Mouse (Mus musculus): Measurements from ENCODE around the gene Map2k5.
A peak's percentile ranks its signal among the peaks of the same experiment; 100 is the strongest.

Map2k5 gene

GRCm38 (mm10) chr9:63341761-63342160 is 35.9 kb downstream of the Map2k5 start:
- DNase-seq (ENCODE audit: low read depth, low spot score), result no peak

GRCm38 (mm10) chr9:63339256-63339655 is 38.4 kb downstream of the Map2k5 start:
- no peak for DNase-seq (ENCODE audit: low read depth, low spot score)

GRCm38 (mm10) chr9:63338716-63339115 is 39.0 kb downstream of the Map2k5 start:
- no peak for DNase-seq (ENCODE audit: low read depth, low spot score)

GRCm38 (mm10) chr9:63335816-63336215 is 41.9 kb downstream of the Map2k5 start:
- no peak for DNase-seq (ENCODE audit: low read depth, low spot score)

GRCm38 (mm10) chr9:63333074-63333473 is 44.6 kb downstream of the Map2k5 start:
- no peak for DNase-seq (ENCODE audit: low read depth, low spot score)

- no peak for DNase-seq (ENCODE audit: low read depth, low spot score)
These were observed 46.5 kb downstream of the Map2k5 start for GRCm38 (mm10) chr9:63331246-63331645.

GRCm38 (mm10) chr9:63328958-63329685 is 48.6 kb downstream of the Map2k5 start:
- DNase-seq (ENCODE audit: low read depth, low spot score), result no peak

- DNase-seq (ENCODE audit: low read depth, low spot score), result no peak
These were observed 62.5 kb downstream of the Map2k5 start for GRCm38 (mm10) chr9:63315231-63315630.

GRCm38 (mm10) chr9:63314126-63314525 is 63.6 kb downstream of the Map2k5 start:
- DNase-seq (ENCODE audit: low read depth, low spot score), result no peak

GRCm38 (mm10) chr9:63309956-63310355 is 67.7 kb downstream of the Map2k5 start:
- no peak for DNase-seq (ENCODE audit: low read depth, low spot score)

GRCm38 (mm10) chr9:63309008-63309407 is 68.7 kb downstream of the Map2k5 start:
- DNase-seq (ENCODE audit: low read depth, low spot score), result no peak

GRCm38 (mm10) chr9:63308441-63308840 is 69.3 kb downstream of the Map2k5 start:
- DNase-seq (ENCODE audit: low read depth, low spot score), result no peak

- DNase-seq (ENCODE audit: low read depth, low spot score), result no peak
These were observed 75.2 kb downstream of the Map2k5 start for GRCm38 (mm10) chr9:63302511-63302910.

GRCm38 (mm10) chr9:63298656-63299055 is 79.0 kb downstream of the Map2k5 start:
- no peak for DNase-seq (ENCODE audit: low read depth, low spot score)

- DNase-seq (ENCODE audit: low read depth, low spot score), result no peak
These were observed 82.1 kb downstream of the Map2k5 start for GRCm38 (mm10) chr9:63295551-63295958.

GRCm38 (mm10) chr9:63294846-63295245 is 82.9 kb downstream of the Map2k5 start:
- DNase-seq (ENCODE audit: low read depth, low spot score), result no peak

- peak; percentile 46 for DNase-seq (ENCODE audit: low read depth, low spot score)
These were observed 83.8 kb downstream of the Map2k5 start for GRCm38 (mm10) chr9:63293781-63294480.

GRCm38 (mm10) chr9:63288676-63289075 is 89.0 kb downstream of the Map2k5 start:
- no peak for DNase-seq (ENCODE audit: low read depth, low spot score)

GRCm38 (mm10) chr9:63284392-63284791 is 93.3 kb downstream of the Map2k5 start:
- DNase-seq (ENCODE audit: low read depth, low spot score), result no peak

- no peak for DNase-seq (ENCODE audit: low read depth, low spot score)
These were observed 95.7 kb downstream of the Map2k5 start for GRCm38 (mm10) chr9:63281996-63282395.

GRCm38 (mm10) chr9:63281086-63281485 is 96.6 kb downstream of the Map2k5 start:
- no peak for DNase-seq (ENCODE audit: low read depth, low spot score)

GRCm38 (mm10) chr9:63273781-63274180 is 103.9 kb downstream of the Map2k5 start:
- DNase-seq (ENCODE audit: low read depth, low spot score), result no peak

GRCm38 (mm10) chr9:63269839-63270238 is 107.9 kb downstream of the Map2k5 start:
- DNase-seq (ENCODE audit: low read depth, low spot score), result no peak

Measured in embryo, embryonic 11.5 days (tissue).